Mouse (Mus musculus): ENCODE measurements at regions not wholly inside any gene's neighbourhood (a gene's known extent, or its start where the extent isn't known, plus 50 kb on each side); places are given as distances from the start of the nearest gene placed in this dataset.
A peak's percentile ranks its signal among the peaks of the same experiment; 100 is the strongest.

DNA sequence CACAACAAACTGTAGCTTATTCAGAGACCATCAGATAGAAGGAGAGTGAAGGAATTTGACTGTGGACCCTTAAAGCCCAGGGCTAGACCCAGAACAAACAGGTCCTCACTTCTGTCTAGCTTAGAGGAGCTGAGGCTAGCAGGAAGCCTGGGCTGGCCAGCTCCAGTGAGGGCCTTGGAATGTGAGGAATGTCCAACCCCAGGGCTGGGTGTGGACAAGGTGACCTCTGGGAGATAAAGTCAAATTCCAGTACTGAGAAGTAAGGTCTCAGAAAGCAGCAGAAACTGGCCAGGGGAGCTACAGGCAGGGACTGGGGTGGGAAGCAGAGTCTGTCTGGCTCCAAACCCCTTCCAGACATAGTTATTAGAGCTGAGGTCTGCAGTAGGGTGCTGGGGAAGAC, 51.0 kb upstream of the Ssbp3 start:
- peak overlapping the region; percentile 19 to 37; a peak in 3 of 4 replicates for H3K4me3 ChIP-seq (ENCODE audit: insufficient read depth in 1 of 2, low read depth in 1 of 2, low read length in 2 of 2, poor library complexity in 1 of 2, severe bottlenecking in 1 of 2)
- H3K9me3 ChIP-seq (ENCODE audit: control insufficient read depth, insufficient read depth, low read depth, low read length): no peaks in the 10 kb centered on the region
- peak; percentile 93 for DNase-seq (ENCODE audit: low read depth, low spot score)
- no peak for TF ChIP-seq HCFC1 (IDR thresholded peaks at IDR 0.05; ENCODE audit: borderline replicate concordance, insufficient read depth, low read length)
- TF ChIP-seq ZNF384 (IDR thresholded peaks at IDR 0.05; ENCODE audit: low read depth, low read length): 0 out of 2 replicates have a peak, but pooled peaks have one; percentile 68
- TF ChIP-seq CHD2 (IDR thresholded peaks at IDR 0.05; ENCODE audit: low read depth, low read length): peak; percentile 63; the same call in 1 of the 2 replicates
- no peak for TF ChIP-seq ZC3H11A (IDR thresholded peaks at IDR 0.05; ENCODE audit: borderline replicate concordance, low read depth, low read length)
- no peak for TF ChIP-seq MAFK (IDR thresholded peaks at IDR 0.05; ENCODE audit: insufficient read depth, low read depth, low read length)
- peak overlapping the region; percentile 98 for H3K27ac ChIP-seq (ENCODE audit: insufficient read depth, low read depth, low read length, poor library complexity, severe bottlenecking)
- in situ Hi-C loops (cut with MboI; ENCODE audit: low sequenced_read_pairs in 2 of 2, unreplicated experiment in 2 of 2): no loop called here
- H3K36me3 ChIP-seq (ENCODE audit: control insufficient read depth, insufficient read depth, low read length, poor library complexity, severe bottlenecking): no peaks in the 10 kb centered on the region
- H3K4me1 ChIP-seq (ENCODE audit: control insufficient read depth in 2 of 2, insufficient read depth in 2 of 2, low read length in 2 of 2, poor library complexity in 1 of 2): peaks cover 22 to 50% of the 10 kb centered on the region in 2 experiments
- H3K9ac ChIP-seq (ENCODE audit: insufficient read depth, low read depth, low read length, poor library complexity, severe bottlenecking): peak overlapping the region; percentile 55

DNA sequence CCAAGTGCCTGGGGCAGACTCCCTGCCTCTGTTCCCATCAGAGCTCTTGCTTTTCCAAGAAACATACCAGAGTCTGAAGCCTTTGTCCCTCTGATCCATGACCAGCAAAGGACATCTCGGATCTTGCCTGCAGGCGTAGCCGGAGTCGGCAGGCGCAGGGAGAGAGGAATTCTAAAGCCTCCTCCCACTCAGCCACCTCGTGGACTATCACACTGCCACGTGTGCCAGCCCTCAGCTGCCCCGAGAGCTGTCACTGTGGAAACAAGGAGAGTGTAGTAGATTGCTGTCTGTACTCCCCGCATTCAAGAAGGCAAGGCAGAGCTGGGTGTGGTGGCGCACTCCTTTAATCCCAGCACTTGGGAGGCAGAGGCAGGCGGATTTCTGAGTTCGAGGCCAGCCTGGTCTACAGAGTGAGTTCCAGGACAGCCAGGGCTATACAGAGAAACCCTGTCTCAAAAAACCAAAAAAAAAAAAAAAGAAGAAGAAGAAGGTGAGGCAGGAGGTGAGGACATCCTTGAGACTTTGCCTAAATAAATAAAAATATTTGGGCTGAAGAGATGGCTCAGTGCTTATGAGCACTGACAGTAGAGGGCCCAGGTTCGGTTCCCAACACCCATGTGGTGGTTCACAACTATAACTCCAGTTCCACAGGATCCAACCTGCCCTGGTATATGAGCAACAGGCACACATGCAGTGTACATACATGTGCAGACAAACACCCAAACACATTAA, 52.0 kb upstream of the Ssbp3 start:
- no peak for DNase-seq (ENCODE audit: low read depth, low spot score)
- no peaks in the 10 kb centered on the region for H3K9me3 ChIP-seq (ENCODE audit: control insufficient read depth, insufficient read depth, low read depth, low read length)
- in situ Hi-C loops (cut with MboI; ENCODE audit: low sequenced_read_pairs in 2 of 2, unreplicated experiment in 2 of 2): no loop called here
- H3K4me1 ChIP-seq (ENCODE audit: control insufficient read depth in 2 of 2, insufficient read depth in 2 of 2, low read length in 2 of 2, poor library complexity in 1 of 2): peaks cover 20 to 45% of the 10 kb centered on the region in 2 experiments
- peak overlapping the region; percentile 23 to 53; a peak in 2 of 4 replicates for H3K4me3 ChIP-seq (ENCODE audit: insufficient read depth in 1 of 2, low read depth in 1 of 2, low read length in 2 of 2, poor library complexity in 1 of 2, severe bottlenecking in 1 of 2)
- peak overlapping the region; percentile 50 for H3K9ac ChIP-seq (ENCODE audit: insufficient read depth, low read depth, low read length, poor library complexity, severe bottlenecking)
- H3K27ac ChIP-seq (ENCODE audit: insufficient read depth, low read depth, low read length, poor library complexity, severe bottlenecking): peak overlapping the region; percentile 98
- TF ChIP-seq CHD2 (IDR thresholded peaks at IDR 0.05; ENCODE audit: low read depth, low read length) (no peak), MAFK (IDR thresholded peaks at IDR 0.05; ENCODE audit: insufficient read depth, low read depth, low read length) (no peak), ZNF384 (IDR thresholded peaks at IDR 0.05; ENCODE audit: low read depth, low read length) (peak; percentile 92)
- H3K36me3 ChIP-seq (ENCODE audit: control insufficient read depth, insufficient read depth, low read length, poor library complexity, severe bottlenecking): no peaks in the 10 kb centered on the region

DNA sequence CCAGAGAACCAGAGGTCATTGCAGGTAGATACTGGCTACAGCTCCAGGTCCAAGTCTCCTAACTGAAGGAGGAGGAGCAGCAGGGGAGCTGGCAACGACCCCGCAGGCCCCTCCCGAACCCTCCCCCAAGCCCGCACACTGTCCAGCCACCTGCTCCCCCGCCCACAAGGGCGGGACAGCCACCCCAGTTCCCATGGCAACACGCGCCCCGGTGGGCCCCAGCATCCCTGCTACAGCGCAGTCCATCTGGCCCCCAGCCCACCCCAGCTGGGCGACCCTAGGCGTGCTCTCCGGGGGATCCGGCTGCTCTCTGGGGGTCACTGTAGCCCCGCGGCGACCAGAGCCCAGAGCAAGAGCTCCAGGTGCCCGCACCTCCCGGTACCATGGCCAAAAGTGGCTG, 51.0 kb upstream of the Acot11 start:
- Histone ChIP-seq H3K4me1 (ENCODE audit: control insufficient read depth in 2 of 2, insufficient read depth in 2 of 2, low read length in 2 of 2, poor library complexity in 1 of 2) (peaks cover 12 to 30% of the 10 kb centered on the region in 2 experiments), H3K9me3 (ENCODE audit: control insufficient read depth, insufficient read depth, low read depth, low read length) (no peaks in the 10 kb centered on the region), H3K36me3 (ENCODE audit: control insufficient read depth, insufficient read depth, low read length, poor library complexity, severe bottlenecking) (no peaks in the 10 kb centered on the region), H3K4me3 (ENCODE audit: insufficient read depth in 1 of 2, low read depth in 1 of 2, low read length in 2 of 2, poor library complexity in 1 of 2, severe bottlenecking in 1 of 2) (peak overlapping the region; percentile 42 to 70), H3K27ac (ENCODE audit: insufficient read depth, low read depth, low read length, poor library complexity, severe bottlenecking) (peak overlapping the region; percentile 57), H3K9ac (ENCODE audit: insufficient read depth, low read depth, low read length, poor library complexity, severe bottlenecking) (peak overlapping the region; percentile 57; the same call in 1 of the 2 replicates)
- TF ChIP-seq MAFK (IDR thresholded peaks at IDR 0.05; ENCODE audit: insufficient read depth, low read depth, low read length) (no peak), CHD2 (IDR thresholded peaks at IDR 0.05; ENCODE audit: low read depth, low read length) (no peak), ZC3H11A (IDR thresholded peaks at IDR 0.05; ENCODE audit: borderline replicate concordance, low read depth, low read length) (no peak), ZNF384 (IDR thresholded peaks at IDR 0.05; ENCODE audit: low read depth, low read length) (no peak), HCFC1 (IDR thresholded peaks at IDR 0.05; ENCODE audit: borderline replicate concordance, insufficient read depth, low read length) (no peak)
- in situ Hi-C loops (cut with MboI; ENCODE audit: low sequenced_read_pairs in 2 of 2, unreplicated experiment in 2 of 2): no loop called here
- DNase-seq (ENCODE audit: low read depth, low spot score): no peak

DNA sequence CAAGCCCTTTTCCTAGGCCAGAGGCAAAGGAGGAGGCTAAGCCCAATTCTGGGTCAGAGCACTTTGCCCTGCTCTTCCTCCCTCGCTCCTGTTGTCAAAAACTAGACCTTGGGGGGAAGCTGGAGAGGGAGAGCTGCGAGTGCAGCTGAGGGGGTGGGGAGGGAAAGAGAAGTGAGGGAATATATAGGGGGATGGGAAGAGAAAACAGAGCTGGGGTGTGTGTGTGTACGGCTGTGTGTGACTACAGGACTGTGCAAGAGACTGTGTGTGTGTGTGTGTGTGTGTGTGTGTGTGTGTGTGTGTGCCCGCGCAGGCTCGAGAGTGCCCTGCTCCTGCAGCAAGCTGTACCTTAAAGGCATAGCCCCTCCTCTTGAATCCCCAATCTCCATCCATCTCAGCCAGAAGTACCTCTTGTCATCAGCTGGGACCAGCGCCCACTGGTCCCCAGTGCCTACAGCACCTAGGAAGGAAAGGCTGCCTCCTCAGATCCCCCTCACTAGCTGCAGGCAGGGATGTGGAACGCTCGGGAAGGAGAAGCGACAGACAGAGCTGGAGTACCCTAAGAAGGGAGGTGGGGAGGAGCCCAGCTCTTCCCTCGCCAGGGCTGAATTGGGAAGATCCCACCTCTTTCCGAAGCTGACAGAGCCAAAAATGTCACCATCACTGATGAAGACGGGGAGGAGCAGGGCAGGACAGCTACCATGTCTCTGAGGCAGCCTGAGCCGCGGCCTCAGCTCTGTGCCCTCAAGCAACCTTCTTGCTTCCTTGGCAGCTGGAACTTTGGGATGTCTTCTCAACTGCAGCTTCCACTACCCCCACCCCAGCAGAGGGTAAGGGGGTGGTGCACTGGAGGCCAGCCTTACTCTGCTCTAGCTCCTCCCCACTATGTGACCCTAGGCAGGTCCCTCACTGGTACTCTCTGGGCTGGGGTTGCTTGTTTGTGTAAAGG, 49.8 kb upstream of the Acot11 start:
- in situ Hi-C loops (cut with MboI; ENCODE audit: low sequenced_read_pairs in 2 of 2, unreplicated experiment in 2 of 2): no loop called here

More for the DNA sequence above, 49.8 kb upstream of the Acot11 start:
- H3K9me3 ChIP-seq (ENCODE audit: control insufficient read depth, insufficient read depth, low read depth, low read length): no peaks in the 10 kb centered on the region
- H3K9ac ChIP-seq (ENCODE audit: insufficient read depth, low read depth, low read length, poor library complexity, severe bottlenecking): peak overlapping the region; percentile 39; the same call in 1 of the 2 replicates
- DNase-seq (ENCODE audit: low read depth, low spot score): no peak
- peaks cover 10 to 20% of the 10 kb centered on the region in 2 experiments; a peak in 3 of 4 replicates for H3K4me1 ChIP-seq (ENCODE audit: control insufficient read depth in 2 of 2, insufficient read depth in 2 of 2, low read length in 2 of 2, poor library complexity in 1 of 2)
- peak overlapping the region; percentile 42 to 70 for H3K4me3 ChIP-seq (ENCODE audit: insufficient read depth in 1 of 2, low read depth in 1 of 2, low read length in 2 of 2, poor library complexity in 1 of 2, severe bottlenecking in 1 of 2)
- TF ChIP-seq ZC3H11A (IDR thresholded peaks at IDR 0.05; ENCODE audit: borderline replicate concordance, low read depth, low read length) (no peak), ZNF384 (IDR thresholded peaks at IDR 0.05; ENCODE audit: low read depth, low read length) (no peak), MAFK (IDR thresholded peaks at IDR 0.05; ENCODE audit: insufficient read depth, low read depth, low read length) (no peak), CHD2 (IDR thresholded peaks at IDR 0.05; ENCODE audit: low read depth, low read length) (no peak), HCFC1 (IDR thresholded peaks at IDR 0.05; ENCODE audit: borderline replicate concordance, insufficient read depth, low read length) (no peak)
- H3K36me3 ChIP-seq (ENCODE audit: control insufficient read depth, insufficient read depth, low read length, poor library complexity, severe bottlenecking): no peaks in the 10 kb centered on the region
- H3K27ac ChIP-seq (ENCODE audit: insufficient read depth, low read depth, low read length, poor library complexity, severe bottlenecking): peak overlapping the region; percentile 57; the same call in 1 of the 2 replicates
